Mouse (Mus musculus) neural tube, embryonic 10.5 days (tissue): ENCODE measurements around the gene Jchain.
"Not testable (repeated sequence)": the region's sequence is repeated elsewhere in the genome, so short reads cannot be mapped to it uniquely, and the experiment has no call there.

Experiments used
- DNase-seq: peaks from one replicate; pipeline ENCODE4 v3.0.0-alpha.2; 2017; ENCODE audit warnings: low spot score; ENCODE audit errors: extremely low spot score

The Jchain gene

GRCm38 (mm10) chr5:88527657-88528056, at the start of gene Jchain:
Gene Jchain, minus strand, starts transcription at chr5:88527891.
- DNase-seq, result no peak

GRCm38 (mm10) chr5:88575506-88576338, 48.0 kb upstream of the Jchain start:
- no peak for DNase-seq

DNA sequence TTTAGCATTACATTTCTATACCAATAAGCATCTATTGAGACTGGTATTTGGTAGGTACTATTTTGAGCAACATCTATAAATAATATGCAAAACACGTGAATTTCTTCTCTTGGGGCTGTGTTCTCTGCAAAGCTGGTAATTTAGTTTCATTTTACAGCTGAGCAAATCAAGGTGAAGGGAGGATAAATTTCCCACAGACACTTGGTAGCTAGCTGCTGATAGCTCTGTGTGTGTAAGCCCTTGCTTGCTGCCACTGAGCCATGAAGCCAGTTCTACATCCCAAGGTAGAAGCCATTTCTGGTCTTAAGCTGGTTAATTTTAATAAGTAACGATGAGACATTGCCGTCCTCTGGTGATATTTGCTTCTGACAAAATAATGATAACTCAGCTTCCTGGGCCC, 47.1 kb upstream of the Jchain start:
- DNase-seq, result no peak

- no peak for DNase-seq
Observed at GRCm38 (mm10) chr5:88569541-88569940, 41.9 kb upstream of the Jchain start.

DNA sequence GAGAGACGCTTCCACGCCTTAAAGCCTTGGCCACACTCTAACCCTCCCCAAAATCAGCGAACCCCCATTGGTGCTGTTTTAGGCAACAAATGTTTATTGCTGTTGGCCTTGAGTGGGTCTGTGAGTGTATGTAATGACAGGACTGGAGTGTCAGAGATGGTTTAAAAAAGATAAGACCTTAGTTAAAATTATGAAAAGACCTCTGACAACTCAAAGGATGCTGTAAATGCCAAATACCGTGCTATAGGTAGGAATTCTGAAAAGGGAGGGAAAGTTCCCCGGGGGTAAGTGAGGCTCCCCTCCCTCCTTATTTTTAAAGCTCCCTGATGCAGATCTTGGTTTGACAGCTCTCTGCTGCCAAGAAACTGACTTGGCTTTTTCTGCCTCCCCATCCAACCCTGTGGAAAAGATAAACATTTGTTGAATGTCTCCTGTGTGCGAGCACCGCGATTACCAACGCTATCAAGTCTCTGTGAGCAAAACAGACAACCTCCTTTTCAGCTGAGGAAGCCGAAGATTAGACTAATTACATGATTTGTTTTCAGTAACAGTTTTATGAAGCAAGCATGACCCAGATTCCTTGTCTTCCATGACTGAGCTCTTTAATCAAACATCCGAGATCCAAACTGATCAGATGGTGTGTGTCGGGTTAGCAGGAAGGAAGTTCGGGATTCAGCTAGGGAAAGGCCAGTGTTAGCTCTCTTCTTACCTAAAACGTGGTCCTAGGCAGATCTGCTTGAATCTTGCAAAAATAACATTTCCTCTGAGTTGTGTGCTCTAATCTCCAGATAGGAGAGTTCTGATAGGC, 38.5 kb upstream of the Jchain start:
- no peak for DNase-seq

GRCm38 (mm10) chr5:88565148-88566033, 37.7 kb upstream of the Jchain start:
- DNase-seq, result peak; percentile 82

DNA sequence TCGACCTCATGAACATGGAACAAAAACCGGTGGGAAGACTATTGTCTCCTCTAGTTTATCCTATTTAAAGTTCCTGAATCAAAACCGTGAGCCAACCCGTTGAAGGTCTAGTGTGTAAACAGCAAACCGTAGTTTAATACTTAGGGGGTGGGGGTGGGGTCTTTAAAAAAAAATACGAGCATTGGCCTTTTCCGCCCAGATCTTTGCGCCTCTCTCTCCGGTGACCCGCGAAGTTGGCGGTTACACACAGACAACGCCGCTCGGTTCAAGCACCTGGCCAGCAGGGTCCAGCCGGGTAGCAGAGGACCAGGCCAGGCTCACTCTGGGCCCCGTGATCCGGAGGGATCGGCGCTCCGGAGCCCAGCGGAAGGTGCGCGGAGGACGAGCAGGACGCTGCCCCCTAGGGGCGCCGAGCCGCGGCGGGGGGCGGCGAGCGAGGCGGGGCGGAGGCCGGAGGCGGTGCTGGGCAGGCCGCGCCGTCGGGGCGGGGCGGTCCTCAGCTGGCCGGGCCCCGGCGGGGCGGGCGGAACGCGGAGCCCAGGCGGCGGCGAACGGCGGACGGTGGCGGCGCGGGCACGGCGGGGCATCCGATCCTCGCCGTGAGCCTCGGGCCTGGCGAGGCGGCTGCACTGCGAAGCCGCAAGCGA, 36.9 kb upstream of the Jchain start, which contains the start of gene Rufy3:
Gene Rufy3 (plus strand): TSS at position 540 of the 647 bp plus-strand sequence.
- no peak for DNase-seq

GRCm38 (mm10) chr5:88562863-88563780, 35.4 kb upstream of the Jchain start:
- DNase-seq, result no peak

DNA sequence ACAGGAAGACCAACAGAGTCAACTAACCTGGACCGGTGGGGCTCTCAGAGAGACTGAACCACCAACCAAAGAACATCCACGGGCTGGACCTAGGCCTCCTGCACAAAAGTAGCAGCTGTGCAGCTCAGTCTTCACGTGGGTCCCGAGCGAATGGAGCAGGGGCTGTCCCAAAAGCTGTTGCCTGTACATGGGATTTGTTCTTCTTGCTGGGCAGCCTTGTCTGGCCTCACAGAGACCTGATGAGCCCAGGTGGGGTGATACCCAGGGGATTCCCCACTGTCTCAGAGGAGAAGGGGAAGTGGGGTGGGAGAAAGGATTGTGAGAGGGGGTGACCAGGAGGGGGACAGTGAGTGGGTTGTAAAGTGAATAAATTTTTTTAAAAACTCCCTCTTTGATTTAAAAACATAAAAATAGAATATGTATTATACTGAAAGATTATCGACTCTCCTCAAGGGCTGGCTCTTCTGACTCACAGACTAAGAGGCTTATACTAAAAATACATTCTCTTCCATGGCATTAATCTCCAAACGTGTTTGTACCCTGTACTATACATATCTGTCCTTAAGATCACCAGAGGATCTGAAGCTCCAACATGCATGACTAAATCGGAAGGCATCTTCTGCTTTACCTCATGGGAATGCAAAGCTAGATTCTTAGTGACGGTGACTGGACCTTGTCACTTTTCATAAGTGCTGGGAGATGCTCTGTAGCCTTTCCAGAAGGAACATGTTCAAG, 33.6 kb upstream of the Jchain start:
- DNase-seq, result no peak

GRCm38 (mm10) chr5:88558991-88559390, 31.3 kb upstream of the Jchain start:
- no peak for DNase-seq

DNA sequence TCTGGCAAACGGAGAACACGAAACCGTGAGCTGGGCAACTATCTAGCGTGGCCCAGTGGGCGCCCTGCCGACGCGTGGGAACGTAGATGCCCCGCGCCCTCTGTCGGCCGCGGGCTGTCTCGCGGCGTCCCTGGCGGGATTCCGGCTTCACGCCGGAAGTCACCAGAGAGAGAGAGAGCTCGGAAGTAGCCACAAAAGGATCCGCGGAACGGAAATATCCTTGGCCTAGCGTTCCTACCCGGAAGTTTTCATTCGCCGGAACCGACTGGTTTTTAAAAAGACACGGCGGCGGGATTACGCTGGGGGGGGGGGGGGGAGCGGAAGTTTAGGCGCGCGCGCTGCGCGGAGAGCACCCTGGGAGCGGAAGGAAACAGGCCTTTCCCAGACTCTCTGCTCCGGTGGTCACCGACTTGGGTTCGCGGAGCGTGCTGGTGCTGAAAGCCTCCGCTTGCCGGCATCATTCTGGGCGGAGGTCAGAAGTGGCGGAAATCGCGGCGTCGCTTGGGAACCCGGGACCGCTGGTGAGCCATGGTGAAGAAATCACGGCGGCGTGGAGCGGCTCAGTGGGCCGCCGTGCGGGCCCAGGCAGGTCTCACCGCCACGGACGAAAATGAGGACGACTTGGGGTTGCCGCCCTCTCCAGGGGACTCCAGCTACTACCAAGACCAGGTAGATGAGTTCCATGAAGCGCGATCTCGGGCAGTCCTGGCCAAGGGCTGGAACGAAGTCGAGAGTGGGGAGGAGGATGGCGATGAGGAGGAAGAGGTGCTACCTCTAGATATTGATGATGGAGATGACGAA, 26.6 kb upstream of the Jchain start, which contains the start of gene Utp3:
Gene Utp3 (plus strand): TSS at position 377 of the 801 bp plus-strand sequence.
- DNase-seq, result peak; percentile 96

- no peak for DNase-seq
Observed at GRCm38 (mm10) chr5:88553271-88554085, 25.8 kb upstream of the Jchain start.

DNA sequence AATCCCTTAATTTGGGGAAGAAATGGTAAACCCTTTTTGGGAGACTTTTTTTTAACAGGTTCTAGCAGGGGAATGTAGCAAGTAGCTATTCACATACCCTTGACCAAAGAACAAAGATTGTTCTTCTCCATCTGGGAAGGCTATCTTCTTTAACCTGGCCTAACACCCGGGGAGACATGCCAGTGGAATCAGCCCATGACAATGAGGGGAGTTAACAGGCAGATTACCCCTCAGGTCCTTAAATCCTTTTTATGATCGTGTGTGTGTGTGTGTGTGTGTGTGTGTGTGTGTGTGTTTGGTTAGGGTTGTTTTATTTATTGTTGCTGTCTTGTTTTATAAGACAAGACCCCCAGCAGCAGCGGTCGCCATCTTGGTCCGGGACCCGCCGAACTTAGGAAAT, 17.8 kb upstream of the Jchain start:
- DNase-seq, result no peak

GRCm38 (mm10) chr5:88544411-88544810, 16.7 kb upstream of the Jchain start:
- not testable (repeated sequence) for DNase-seq

DNA sequence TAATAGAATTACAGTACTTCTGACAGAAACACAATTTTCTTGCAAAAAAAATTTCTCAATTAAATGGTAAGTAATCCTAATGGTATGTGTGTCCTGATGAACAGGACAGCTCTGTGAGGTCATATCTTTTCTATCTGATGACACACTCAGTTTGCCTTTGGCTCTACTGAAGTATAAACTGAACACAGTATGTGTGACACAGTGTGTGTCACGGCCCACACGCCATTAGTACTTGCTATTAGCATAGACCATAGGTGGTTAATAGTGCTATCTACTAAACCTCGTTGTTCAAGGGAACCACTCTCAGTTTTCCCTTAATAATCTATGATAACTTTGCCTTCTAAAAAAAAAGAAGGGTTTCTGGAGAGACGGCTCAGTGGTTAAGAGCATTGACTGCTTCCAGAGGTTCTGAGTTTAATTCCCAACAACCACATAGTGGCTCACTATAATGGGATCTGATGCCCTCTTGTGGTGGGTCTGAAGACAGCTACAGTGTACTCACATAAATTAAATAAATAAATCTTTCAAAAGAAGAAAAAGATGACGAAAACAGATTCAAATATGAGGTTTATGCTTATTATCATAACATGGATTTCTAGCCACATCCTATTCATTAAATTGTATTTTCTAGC, 15.1 kb upstream of the Jchain start:
- no peak for DNase-seq

GRCm38 (mm10) chr5:88540845-88541244, 13.2 kb upstream of the Jchain start:
- DNase-seq, result no peak

DNA sequence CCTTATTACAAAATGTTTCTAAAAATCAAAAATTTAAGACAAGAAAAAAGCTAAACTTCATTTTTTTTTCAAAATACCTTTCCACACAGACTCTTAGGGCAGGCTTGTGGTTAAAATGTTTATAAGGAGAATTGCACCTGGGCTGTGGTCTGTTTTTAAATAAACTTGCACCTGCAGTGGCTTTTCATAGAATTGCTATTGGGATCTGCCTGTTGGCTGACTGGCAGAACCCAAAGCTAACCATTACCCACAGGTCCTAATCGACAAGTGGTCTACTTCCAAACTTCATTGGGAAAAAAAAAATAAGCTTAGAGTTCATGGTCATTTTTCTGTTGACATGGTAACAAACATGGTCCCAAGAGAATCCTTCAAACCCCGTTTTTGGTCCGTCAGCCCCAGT, 7.0 kb upstream of the Jchain start:
- no peak for DNase-seq
